In the genomic region with DNA sequence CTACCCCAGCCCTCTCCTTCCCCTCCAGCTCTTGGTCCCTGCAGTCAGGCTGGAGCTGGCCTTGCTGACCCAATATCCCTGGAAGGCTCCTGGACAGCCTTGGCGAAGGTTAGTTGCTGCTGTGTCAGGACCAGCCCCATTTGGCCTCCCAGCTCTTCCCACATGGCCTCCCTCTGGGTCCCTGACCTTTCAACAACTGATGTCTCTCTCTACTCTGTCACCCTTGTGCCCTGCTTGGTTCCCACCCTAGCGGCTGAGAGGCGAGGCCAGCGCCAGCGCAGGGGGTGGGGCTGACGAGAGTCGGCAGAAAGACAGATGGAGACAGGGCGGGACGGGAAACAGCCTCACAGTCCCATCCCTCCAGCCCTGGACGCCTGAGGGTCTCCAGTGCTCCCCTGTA, we compare ENCODE assay signal across 7 mouse cellular contexts. TPM values are rescaled to one million over a fixed set of nuclear protein-coding genes. Genes with fewer than 3 reads are reported as not detected.
DNase-seq lines count a peak whose midpoint lies in the region; ATAC-seq and TF ChIP-seq lines count a peak whose summit lies in the region.

A gene (plus strand): TSS at position 346 of the 400 bp plus-strand sequence.

- peaks cover 87% of the 10 kb centered on the region for H3K4me1 ChIP-seq in E14TG2a.4 (replicated peaks; ENCODE audit: low read depth, low read length)
- peaks cover 40% of the 10 kb centered on the region for H3K4me1 ChIP-seq in heart, embryonic 16.5 days (ENCODE audit: control insufficient read depth, insufficient read depth, low read length)

- H3K9me3 ChIP-seq in E14TG2a.4 (ENCODE audit: low read length), result no peaks in the 10 kb centered on the region
- no peaks in the 10 kb centered on the region for H3K9me3 ChIP-seq in heart, embryonic 16.5 days (replicated peaks; ENCODE audit: control insufficient read depth, low read length)

- H3K4me3 ChIP-seq in E14TG2a.4 (replicated peaks; ENCODE audit: low read length), result peak within 1 kb of the TSS; percentile 32
- peak within 1 kb of the TSS; percentile 35 for H3K4me3 ChIP-seq in heart, embryonic 16.5 days (ENCODE audit: low read length)

- DNase-seq in adrenal gland, postnatal 4 days (ENCODE audit: low spot score in 2 of 2), result peak in 1 of 2 experiments; percentile 74
- DNase-seq in kidney, postnatal 10 days, result peak; percentile 80
- DNase-seq in lung, postnatal 36 days, result peak; percentile 80
- DNase-seq in thymus, postnatal 14 days, result peak; percentile 94
- no peak for DNase-seq in left cerebral cortex, postnatal 4 days

- no peak for TF ChIP-seq CTCF in E14TG2a.4 (conservative IDR thresholded peaks at IDR 0.05; ENCODE audit: low read length)

- WGBS in heart, embryonic 16.5 days, result 2% methylated on average over 10 of the region's 10 CpGs

- peaks cover 47% of the 10 kb centered on the region for H3K36me3 ChIP-seq in E14TG2a.4 (ENCODE audit: insufficient read depth, low read length)
- peaks cover 37% of the 10 kb centered on the region for H3K36me3 ChIP-seq in heart, embryonic 16.5 days (ENCODE audit: control insufficient read depth, insufficient read depth)

- ATAC-seq in heart, embryonic 16.5 days (replicated peaks; ENCODE audit: extremely low read depth, insufficient read depth, low FRiP score), result peak; percentile 41

- peaks cover 29% of the 10 kb centered on the region for H3K27me3 ChIP-seq in E14TG2a.4 (ENCODE audit: insufficient read depth, low read length)
- H3K27me3 ChIP-seq in heart, embryonic 16.5 days (ENCODE audit: control insufficient read depth, insufficient read depth, low read length), result no peaks in the 10 kb centered on the region

- H3K4me2 ChIP-seq in heart, embryonic 16.5 days (ENCODE audit: low read depth, low read length), result peak within 1 kb of the TSS; percentile 54

- peak within 1 kb of the TSS; percentile 93 for H3K27ac ChIP-seq in heart, embryonic 16.5 days (ENCODE audit: low read length)

- intact Hi-C loops in left cerebral cortex, postnatal 4 days (cut with DNase I), result no loop called here

- H3K9ac ChIP-seq in heart, embryonic 16.5 days (ENCODE audit: low read length), result peak within 1 kb of the TSS; percentile 67

RNA-seq across cellular contexts. Expression of the gene that starts here (rescaled TPM):
- total RNA-seq in adrenal gland, postnatal 4 days (2021), result 10 to 100 TPM; 27.3 to 30.6 TPM
- polyA plus RNA-seq in heart, embryonic 16.5 days (2015; fragmentation: Nextera tagmentation; extraction: Ambion mirVana), result 15.2 and 16.3 TPM in 2 replicates
- total RNA-seq in left cerebral cortex, postnatal 4 days (2021), result 1 to 10 TPM; 1.6 to 2.0 TPM

Comparison
In these comparisons a context has a peak if more than half of its experiments do, and no peak if none do; other contexts are left out.
1. RNA of the gene that starts here (total RNA-seq): 27.3 to 30.6 TPM in adrenal gland, postnatal 4 days; 1.6 to 2.0 TPM in left cerebral cortex, postnatal 4 days; every median in the first group is over 4 times any median in the second.